Mouse (Mus musculus): ENCODE data around the gene Shroom3. TPM values are rescaled to one million over a fixed set of nuclear protein-coding genes. Genes with fewer than 3 reads are reported as not detected.

The Shroom3 gene
- polyA plus RNA-seq, 1 experiment from 2014 or later: 6.2 TPM

- no peaks in the 10 kb centered on the region for H3K36me3 ChIP-seq (ENCODE audit: control insufficient read depth, insufficient read depth, low read length)
- peak overlapping the region; percentile 24; the same call in 1 of the 2 replicates for H3K9ac ChIP-seq (ENCODE audit: low read length)
- H3K4me2 ChIP-seq: 0 out of 2 replicates have a peak overlapping the region, but pooled peaks have one; percentile 7
- DNase-seq (ENCODE audit: low spot score, missing footprints): peak; percentile 75
- ATAC-seq (ENCODE audit: low FRiP score): 0 out of 2 replicates have a peak, but pooled peaks have one; percentile 25
- 20% methylated on average over 7 of the region's 7 CpGs for WGBS
- H3K27ac ChIP-seq (ENCODE audit: low read depth, low read length): no peak overlapping the region
- H3K9me3 ChIP-seq (ENCODE audit: control insufficient read depth, low read length): no peaks in the 10 kb centered on the region
- H3K4me3 ChIP-seq (ENCODE audit: low read depth, low read length): no peak overlapping the region
- no peaks in the 10 kb centered on the region for H3K27me3 ChIP-seq (ENCODE audit: control insufficient read depth, insufficient read depth, low read length)
- peaks cover 16% of the 10 kb centered on the region for H3K4me1 ChIP-seq (ENCODE audit: control insufficient read depth, insufficient read depth, low read length)
These were observed 121.1 kb downstream of the Shroom3 start for GRCm38 (mm10) chr5:92804379-92804778.

- peak overlapping the region; percentile 13 for H3K9ac ChIP-seq (ENCODE audit: low read length)
- H3K4me2 ChIP-seq: peak overlapping the region; percentile 49
- H3K9me3 ChIP-seq (ENCODE audit: control insufficient read depth, low read length): no peaks in the 10 kb centered on the region
- peak; percentile 66 for ATAC-seq (ENCODE audit: low FRiP score)
- H3K4me3 ChIP-seq (ENCODE audit: low read depth, low read length): peak overlapping the region; percentile 22
- peak; percentile 93 for DNase-seq (ENCODE audit: low spot score, missing footprints)
- 3% methylated on average over 28 of the region's 28 CpGs for WGBS
- H3K36me3 ChIP-seq (ENCODE audit: control insufficient read depth, insufficient read depth, low read length): no peaks in the 10 kb centered on the region
- H3K27me3 ChIP-seq (ENCODE audit: control insufficient read depth, insufficient read depth, low read length): no peaks in the 10 kb centered on the region
- peaks cover 39% of the 10 kb centered on the region for H3K4me1 ChIP-seq (ENCODE audit: control insufficient read depth, insufficient read depth, low read length)
- peak overlapping the region; percentile 65 for H3K27ac ChIP-seq (ENCODE audit: low read depth, low read length)
These were observed 125.5 kb downstream of the Shroom3 start for GRCm38 (mm10) chr5:92808503-92809415.

DNA sequence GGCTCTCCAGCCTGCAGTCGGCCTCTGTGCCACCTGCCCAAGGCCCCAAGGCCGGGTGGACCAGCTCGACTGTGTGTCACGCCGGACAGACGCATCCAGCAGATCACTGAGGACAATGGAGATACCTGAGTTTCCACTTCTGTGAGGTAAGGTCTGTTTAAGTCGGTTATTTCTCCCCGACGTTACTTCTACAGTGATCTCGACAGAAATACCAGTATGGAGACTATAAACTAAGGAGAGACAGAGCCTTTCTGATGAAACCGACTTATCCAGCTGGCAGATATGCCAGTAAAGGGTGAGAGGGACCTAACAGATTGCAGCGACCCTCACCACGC, 126.1 kb downstream of the Shroom3 start:
- H3K9ac ChIP-seq (ENCODE audit: low read length): no peak overlapping the region; the same call in 1 of the 2 replicates
- 13% methylated on average over 13 of the region's 13 CpGs for WGBS
- H3K27ac ChIP-seq (ENCODE audit: low read depth, low read length): no peak overlapping the region
- ATAC-seq (ENCODE audit: low FRiP score) (no peak), DNase-seq (ENCODE audit: low spot score, missing footprints) (peak; percentile 91)
- peak overlapping the region; percentile 22; the same call in 1 of the 2 replicates for H3K4me3 ChIP-seq (ENCODE audit: low read depth, low read length)
- H3K9me3 ChIP-seq (ENCODE audit: control insufficient read depth, low read length): no peaks in the 10 kb centered on the region
- no peaks in the 10 kb centered on the region for H3K36me3 ChIP-seq (ENCODE audit: control insufficient read depth, insufficient read depth, low read length)
- H3K4me1 ChIP-seq (ENCODE audit: control insufficient read depth, insufficient read depth, low read length): peaks cover 37% of the 10 kb centered on the region
- H3K4me2 ChIP-seq: peak overlapping the region; percentile 49
- H3K27me3 ChIP-seq (ENCODE audit: control insufficient read depth, insufficient read depth, low read length): no peaks in the 10 kb centered on the region

DNA sequence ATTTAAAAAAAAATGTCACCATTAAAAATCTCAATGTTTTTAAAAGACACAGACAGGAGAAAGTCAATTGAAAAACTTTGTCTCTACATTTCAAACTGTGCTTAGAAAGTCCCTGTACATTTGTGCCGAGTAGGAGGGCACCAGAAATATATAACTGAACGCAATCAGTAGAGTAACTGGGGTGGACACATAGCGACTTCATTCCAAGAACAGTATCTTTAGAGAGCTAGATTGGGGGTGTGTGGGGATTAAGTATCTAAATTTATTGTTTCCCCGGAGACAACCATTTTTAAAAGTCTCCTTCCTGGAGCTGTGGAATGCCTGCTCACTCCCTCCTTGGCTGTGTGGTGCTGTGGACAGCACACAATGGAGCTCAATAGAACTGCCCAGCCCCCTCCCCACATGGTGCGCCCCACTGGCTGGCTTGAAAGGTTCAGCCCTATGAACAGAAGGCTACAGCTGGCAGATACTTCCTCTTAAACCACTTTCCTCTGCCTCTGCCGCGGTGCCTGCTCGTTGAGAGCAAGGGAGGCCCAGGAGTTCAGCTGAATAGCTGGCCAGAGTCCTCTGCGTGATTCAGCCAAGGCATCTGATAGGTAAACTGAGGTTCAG, 127.8 kb downstream of the Shroom3 start:
- Histone ChIP-seq H3K27ac (ENCODE audit: low read depth, low read length) (peak overlapping the region; percentile 41; the same call in 1 of the 2 replicates), H3K36me3 (ENCODE audit: control insufficient read depth, insufficient read depth, low read length) (no peaks in the 10 kb centered on the region), H3K27me3 (ENCODE audit: control insufficient read depth, insufficient read depth, low read length) (no peaks in the 10 kb centered on the region), H3K4me1 (ENCODE audit: control insufficient read depth, insufficient read depth, low read length) (peaks cover 36% of the 10 kb centered on the region), H3K9me3 (ENCODE audit: control insufficient read depth, low read length) (no peaks in the 10 kb centered on the region), H3K4me3 (ENCODE audit: low read depth, low read length) (no peak overlapping the region), H3K9ac (ENCODE audit: low read length) (no peak overlapping the region), H3K4me2 (peak overlapping the region; percentile 2; the same call in 1 of the 2 replicates)
- DNase-seq (ENCODE audit: low spot score, missing footprints) (peak; percentile 93), ATAC-seq (ENCODE audit: low FRiP score) (peak; percentile 87)
- 4% methylated on average over 9 of the region's 9 CpGs for WGBS

- DNase-seq (ENCODE audit: low spot score, missing footprints) (peak; percentile 90), ATAC-seq (ENCODE audit: low FRiP score) (no peak)
- Histone ChIP-seq H3K9me3 (ENCODE audit: control insufficient read depth, low read length) (no peaks in the 10 kb centered on the region), H3K36me3 (ENCODE audit: control insufficient read depth, insufficient read depth, low read length) (no peaks in the 10 kb centered on the region), H3K4me3 (ENCODE audit: low read depth, low read length) (no peak overlapping the region), H3K4me1 (ENCODE audit: control insufficient read depth, insufficient read depth, low read length) (peaks cover 36% of the 10 kb centered on the region), H3K9ac (ENCODE audit: low read length) (no peak overlapping the region), H3K4me2 (no peak overlapping the region), H3K27ac (ENCODE audit: low read depth, low read length) (no peak overlapping the region), H3K27me3 (ENCODE audit: control insufficient read depth, insufficient read depth, low read length) (no peaks in the 10 kb centered on the region)
- 22% methylated on average over 7 of the region's 7 CpGs for WGBS
These were observed 128.5 kb downstream of the Shroom3 start for GRCm38 (mm10) chr5:92811761-92812160.

DNA sequence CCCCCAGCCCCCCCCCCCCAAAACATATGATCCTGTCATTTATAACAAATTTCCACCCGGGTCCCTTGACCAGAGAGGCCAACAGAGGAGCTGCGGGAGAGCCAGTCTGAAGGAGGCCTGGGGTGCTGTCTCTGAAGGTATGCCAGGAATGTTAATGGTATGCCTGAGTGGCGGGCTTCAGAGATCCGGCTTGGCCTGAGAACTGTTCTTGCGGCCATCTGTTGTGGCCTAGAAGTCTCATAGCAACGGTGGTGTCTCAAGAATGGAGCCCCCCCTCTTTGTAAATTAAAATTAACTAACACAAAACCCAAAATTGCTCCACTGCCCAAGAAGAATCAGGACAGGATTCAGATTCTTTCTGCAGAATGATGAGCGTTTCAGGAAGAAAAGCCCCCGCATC, 129.7 kb downstream of the Shroom3 start:
- Histone ChIP-seq H3K27ac (ENCODE audit: low read depth, low read length) (no peak overlapping the region), H3K4me1 (ENCODE audit: control insufficient read depth, insufficient read depth, low read length) (peaks cover 37% of the 10 kb centered on the region), H3K9ac (ENCODE audit: low read length) (no peak overlapping the region), H3K36me3 (ENCODE audit: control insufficient read depth, insufficient read depth, low read length) (no peaks in the 10 kb centered on the region), H3K4me2 (no peak overlapping the region), H3K27me3 (ENCODE audit: control insufficient read depth, insufficient read depth, low read length) (no peaks in the 10 kb centered on the region), H3K9me3 (ENCODE audit: control insufficient read depth, low read length) (no peaks in the 10 kb centered on the region), H3K4me3 (ENCODE audit: low read depth, low read length) (no peak overlapping the region)
- peak; percentile 92 for DNase-seq (ENCODE audit: low spot score, missing footprints)
- peak; percentile 54 for ATAC-seq (ENCODE audit: low FRiP score)
- 3% methylated on average over 8 of the region's 8 CpGs for WGBS

DNA sequence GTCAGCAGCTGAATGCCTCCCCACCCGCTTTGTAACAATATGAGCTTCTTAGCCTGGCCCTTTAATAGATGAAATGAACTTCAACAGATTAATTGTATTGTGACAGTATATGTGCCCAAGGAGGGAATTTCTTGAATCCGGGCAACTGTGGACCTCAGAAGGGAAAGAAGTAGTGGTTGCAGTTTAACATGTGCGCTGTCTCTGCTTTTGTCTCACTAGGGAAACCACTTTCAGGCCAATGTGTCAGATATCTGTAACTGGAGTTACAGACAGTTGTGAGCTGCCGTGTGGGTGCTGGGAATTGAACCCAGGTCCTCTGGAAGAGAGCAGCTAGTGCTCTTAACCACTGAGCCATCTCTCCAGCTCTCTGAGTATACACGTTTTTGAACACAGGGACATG, 130.3 kb downstream of the Shroom3 start:
- Histone ChIP-seq H3K27me3 (ENCODE audit: control insufficient read depth, insufficient read depth, low read length) (no peaks in the 10 kb centered on the region), H3K36me3 (ENCODE audit: control insufficient read depth, insufficient read depth, low read length) (no peaks in the 10 kb centered on the region), H3K4me2 (no peak overlapping the region), H3K4me1 (ENCODE audit: control insufficient read depth, insufficient read depth, low read length) (peaks cover 34% of the 10 kb centered on the region), H3K4me3 (ENCODE audit: low read depth, low read length) (no peak overlapping the region), H3K9ac (ENCODE audit: low read length) (no peak overlapping the region), H3K27ac (ENCODE audit: low read depth, low read length) (no peak overlapping the region), H3K9me3 (ENCODE audit: control insufficient read depth, low read length) (no peaks in the 10 kb centered on the region)
- ATAC-seq (ENCODE audit: low FRiP score) (no peak), DNase-seq (ENCODE audit: low spot score, missing footprints) (peak; percentile 90)
- 73% methylated on average over 5 of the region's 5 CpGs for WGBS

- Histone ChIP-seq H3K9ac (ENCODE audit: low read length) (no peak overlapping the region), H3K4me3 (ENCODE audit: low read depth, low read length) (no peak overlapping the region), H3K27ac (ENCODE audit: low read depth, low read length) (no peak overlapping the region), H3K9me3 (ENCODE audit: control insufficient read depth, low read length) (no peaks in the 10 kb centered on the region), H3K27me3 (ENCODE audit: control insufficient read depth, insufficient read depth, low read length) (no peaks in the 10 kb centered on the region), H3K4me1 (ENCODE audit: control insufficient read depth, insufficient read depth, low read length) (peaks cover 24% of the 10 kb centered on the region), H3K36me3 (ENCODE audit: control insufficient read depth, insufficient read depth, low read length) (no peaks in the 10 kb centered on the region), H3K4me2 (no peak overlapping the region)
- 87% methylated on average over 3 of the region's 3 CpGs for WGBS
- DNase-seq (ENCODE audit: low spot score, missing footprints) (no peak), ATAC-seq (ENCODE audit: low FRiP score) (no peak)
These were observed 131.4 kb downstream of the Shroom3 start for GRCm38 (mm10) chr5:92814621-92815020.

All from midbrain, embryonic 11.5 days (tissue).